Mouse (Mus musculus) hindbrain, embryonic 10.5 days (tissue): ENCODE measurements around the gene Ano3. TPM values are rescaled to one million over a fixed set of nuclear protein-coding genes. Genes with fewer than 3 reads are reported as not detected.

ENCODE experiments used
- DNase-seq: peaks from one replicate; pipeline ENCODE4 v3.0.0-alpha.2; 2017; ENCODE audit warnings: low spot score
- H3K27ac ChIP-seq: fragments of 300-500 bp; sonication (generic); 2 replicates; pipeline ENCODE4 v1.5.1; 2016; ENCODE audit warnings: mild to moderate bottlenecking, moderate library complexity
- H3K27me3 ChIP-seq: fragments of 300-500 bp; sonication (generic); 2 replicates; pipeline ENCODE4 v1.6.1; 2016; ENCODE audit warnings: mild to moderate bottlenecking; ENCODE audit not compliant: poor library complexity, insufficient read depth, severe bottlenecking
- H3K36me3 ChIP-seq: fragments of 300-500 bp; sonication (generic); 2 replicates; pipeline ENCODE4 v1.6.1; 2016; ENCODE audit warnings: mild to moderate bottlenecking, moderate library complexity
- H3K4me1 ChIP-seq: fragments of 300-500 bp; sonication (generic); replicated peaks from 2 replicates; pipeline ENCODE4 v1.6.1; 2016; ENCODE audit warnings: mild to moderate bottlenecking
- H3K4me3 ChIP-seq: fragments of 300-500 bp; sonication (generic); 2 replicates; pipeline ENCODE4 v1.5.1; 2016; ENCODE audit warnings: mild to moderate bottlenecking, moderate library complexity
- H3K9me3 ChIP-seq: fragments of 300-500 bp; sonication (generic); 2 replicates; pipeline ENCODE4 v1.6.1; 2016; ENCODE audit warnings: mild to moderate bottlenecking, moderate library complexity
- WGBS: fragments of 180-500 bp; shearing (Covaris S2); methylation state at CpG from one replicate; pipeline ENCODE4 v1.1.7; 2016; 5-methylcytosine and 5-hydroxymethylcytosine counted together
- polyA plus RNA-seq: library from polyadenylated mRNA; unstranded; fragments of >200 nt; fragmentation: Nextera tagmentation; extraction: Ambion mirVana; gene quantifications from 2 replicates; pipeline ENCODE4 v1.2.1, GENCODE M21; 2016

Ano3 gene
- polyA plus RNA-seq, 1 experiment from 2014 or later, result 1.3 TPM

DNA sequence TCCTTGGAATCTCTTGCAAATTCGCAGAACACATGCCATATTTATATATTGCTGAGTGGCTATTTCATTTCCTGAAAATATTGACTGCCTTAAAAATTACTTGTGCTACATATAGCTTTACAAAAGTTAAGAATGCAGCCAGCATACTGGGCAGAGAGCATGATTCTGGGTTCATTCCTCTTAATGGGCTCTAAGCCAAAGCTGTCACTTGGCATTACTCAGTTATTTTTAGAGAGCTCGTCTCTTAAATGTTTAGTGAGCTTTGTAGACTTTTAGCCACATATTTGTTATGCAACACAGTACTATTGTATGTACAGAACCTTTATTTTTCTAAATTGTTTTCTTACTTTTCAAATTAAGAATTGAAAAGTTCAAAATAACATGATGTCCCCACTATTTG, 41.2 kb downstream of the Ano3 start:
- Histone ChIP-seq H3K9me3 (no peaks in the 10 kb centered on the region), H3K4me3 (no peak overlapping the region), H3K36me3 (no peaks in the 10 kb centered on the region), H3K27ac (no peak overlapping the region), H3K4me1 (no peaks in the 10 kb centered on the region), H3K27me3 (no peaks in the 10 kb centered on the region)
- whole genome bisulfite sequencing, result 88% methylated on average over 2 of the region's 2 CpGs
- no peak for DNase-seq

DNA sequence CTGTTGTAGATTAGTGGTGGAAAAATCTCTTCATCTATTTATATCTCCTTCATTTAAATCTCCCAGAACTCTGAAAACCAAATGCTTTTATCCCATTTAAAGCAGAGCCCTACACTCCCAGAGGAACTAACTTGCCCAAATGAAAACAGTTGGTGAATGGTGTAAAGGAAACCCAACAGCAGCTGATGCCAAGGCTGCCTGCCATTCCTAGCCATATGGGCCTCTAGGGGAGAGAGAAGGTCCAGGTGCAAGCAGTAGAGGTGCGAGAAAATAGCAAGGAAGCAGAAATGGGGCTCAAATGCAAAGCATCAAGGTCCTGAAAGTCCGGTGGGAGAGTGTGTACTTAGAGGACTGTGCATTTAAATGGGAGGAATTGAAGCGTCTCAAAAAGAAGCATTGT, 44.2 kb downstream of the Ano3 start:
- no peaks in the 10 kb centered on the region for H3K27me3 ChIP-seq
- 62% methylated on average over 3 of the region's 3 CpGs for WGBS
- H3K27ac ChIP-seq, result no peak overlapping the region
- H3K4me3 ChIP-seq, result no peak overlapping the region
- H3K9me3 ChIP-seq, result no peaks in the 10 kb centered on the region
- no peak for DNase-seq
- no peaks in the 10 kb centered on the region for H3K4me1 ChIP-seq
- H3K36me3 ChIP-seq, result no peaks in the 10 kb centered on the region

DNA sequence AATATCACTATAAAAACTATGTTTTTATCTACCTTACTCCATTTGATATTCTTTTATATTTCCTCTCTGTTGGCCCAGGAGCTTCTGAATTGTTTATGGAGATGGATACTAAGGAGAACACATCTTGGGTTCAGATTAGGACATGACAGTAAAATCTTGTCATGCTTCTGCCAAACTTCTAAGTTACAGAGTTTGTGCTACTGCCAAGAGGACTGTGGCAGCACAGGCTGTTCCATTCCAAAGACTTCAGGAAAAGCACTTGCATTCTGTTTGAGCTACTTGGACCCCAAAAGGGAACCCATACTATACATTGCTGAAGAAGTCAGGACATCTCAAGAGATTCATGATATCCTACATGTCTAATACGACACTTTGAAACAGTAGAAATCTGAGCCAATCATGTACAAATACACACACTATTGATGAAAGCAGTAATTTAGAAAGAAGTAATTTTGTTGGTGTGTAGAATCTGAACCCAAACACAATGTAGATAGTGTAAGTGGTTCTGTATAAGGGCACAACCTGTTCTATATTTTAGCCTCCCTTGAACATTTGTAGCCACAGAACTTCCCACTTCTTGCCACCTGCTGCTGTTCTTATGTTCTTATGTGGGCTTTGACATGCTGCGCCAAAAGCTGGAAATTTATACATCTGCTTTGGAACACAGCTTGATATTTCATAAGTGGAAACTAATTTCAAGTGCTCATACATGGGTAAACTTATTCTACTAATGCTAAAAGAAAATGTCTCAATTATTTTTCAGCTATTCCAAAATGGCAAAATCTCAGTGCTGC, 54.0 kb downstream of the Ano3 start:
- Histone ChIP-seq H3K4me1 (no peaks in the 10 kb centered on the region), H3K9me3 (no peaks in the 10 kb centered on the region), H3K36me3 (no peaks in the 10 kb centered on the region), H3K27ac (no peak overlapping the region), H3K4me3 (no peak overlapping the region), H3K27me3 (no peaks in the 10 kb centered on the region)
- 94% methylated on average over 2 of the region's 2 CpGs for WGBS
- DNase-seq, result no peak

DNA sequence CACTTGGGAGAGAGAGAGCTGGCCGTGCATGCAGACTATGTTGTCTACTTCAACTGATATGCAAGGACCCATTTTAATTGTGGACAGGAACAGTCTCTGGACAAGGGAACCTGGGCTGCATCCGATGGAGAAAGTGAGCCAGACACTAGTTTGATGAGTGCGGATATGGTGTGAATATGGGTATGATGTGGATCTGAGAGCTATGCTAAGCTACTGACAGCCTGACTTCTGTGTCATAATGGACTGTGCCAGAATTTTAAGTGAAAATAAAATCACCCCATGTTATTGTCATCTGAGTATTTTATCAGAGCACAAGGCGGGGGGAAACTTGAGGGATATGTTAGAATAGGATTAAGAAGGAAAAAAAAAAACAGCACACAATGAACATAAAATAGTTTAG, 79.1 kb downstream of the Ano3 start:
- no peak overlapping the region for H3K4me3 ChIP-seq
- DNase-seq, result no peak
- no peaks in the 10 kb centered on the region for H3K36me3 ChIP-seq
- H3K4me1 ChIP-seq, result no peaks in the 10 kb centered on the region
- 89% methylated on average over 4 of the region's 4 CpGs for WGBS
- no peak overlapping the region for H3K27ac ChIP-seq
- no peaks in the 10 kb centered on the region for H3K27me3 ChIP-seq
- no peaks in the 10 kb centered on the region for H3K9me3 ChIP-seq

DNA sequence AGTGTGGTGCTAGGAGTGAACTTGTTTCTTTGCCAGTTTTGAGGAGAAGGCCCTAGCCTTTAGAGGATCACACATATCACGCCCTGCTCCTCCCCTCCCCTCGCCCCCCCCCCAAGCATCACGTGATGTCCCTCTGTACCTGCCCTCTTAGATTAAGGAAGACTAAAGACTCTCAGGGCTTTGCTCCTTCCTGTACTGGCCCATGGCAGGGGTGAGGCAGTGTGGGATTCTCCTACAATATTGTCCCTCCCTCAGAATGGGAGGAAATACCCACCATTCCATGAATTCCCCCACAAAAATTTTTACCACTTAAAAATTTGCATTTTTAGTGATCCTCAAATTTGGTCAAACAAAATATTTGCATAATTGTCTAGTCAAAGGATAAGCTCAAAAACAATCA, 85.1 kb downstream of the Ano3 start:
- no peaks in the 10 kb centered on the region for H3K4me1 ChIP-seq
- 62% methylated on average over 3 of the region's 3 CpGs for WGBS
- no peaks in the 10 kb centered on the region for H3K9me3 ChIP-seq
- H3K27me3 ChIP-seq, result no peaks in the 10 kb centered on the region
- H3K4me3 ChIP-seq, result no peak overlapping the region
- H3K27ac ChIP-seq, result no peak overlapping the region
- H3K36me3 ChIP-seq, result no peaks in the 10 kb centered on the region
- no peak for DNase-seq

DNA sequence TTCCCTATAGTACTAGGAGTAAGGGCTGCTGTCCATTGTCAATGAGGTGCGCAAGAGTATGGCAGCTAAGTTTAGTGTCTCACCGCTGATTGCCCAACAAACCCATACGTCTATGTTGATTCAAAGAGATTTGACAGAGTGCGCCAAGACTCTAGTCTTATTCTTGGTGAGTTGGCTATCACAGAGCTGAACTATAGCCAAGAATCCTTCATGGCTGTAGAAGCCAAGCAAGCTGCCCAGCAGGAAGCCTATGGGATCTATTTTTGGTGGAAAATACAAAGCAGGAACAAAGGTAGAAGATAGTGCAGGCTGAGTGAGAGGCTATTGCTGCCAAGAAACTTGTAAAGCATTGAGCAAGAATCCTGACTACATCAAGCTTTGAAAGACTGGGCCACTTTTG, 87.3 kb downstream of the Ano3 start:
- 92% methylated on average over 4 of the region's 4 CpGs for WGBS
- no peaks in the 10 kb centered on the region for H3K4me1 ChIP-seq
- H3K27me3 ChIP-seq, result no peaks in the 10 kb centered on the region
- H3K4me3 ChIP-seq, result no peak overlapping the region
- no peak for DNase-seq
- no peak overlapping the region for H3K27ac ChIP-seq
- no peaks in the 10 kb centered on the region for H3K36me3 ChIP-seq
- H3K9me3 ChIP-seq, result no peaks in the 10 kb centered on the region

DNA sequence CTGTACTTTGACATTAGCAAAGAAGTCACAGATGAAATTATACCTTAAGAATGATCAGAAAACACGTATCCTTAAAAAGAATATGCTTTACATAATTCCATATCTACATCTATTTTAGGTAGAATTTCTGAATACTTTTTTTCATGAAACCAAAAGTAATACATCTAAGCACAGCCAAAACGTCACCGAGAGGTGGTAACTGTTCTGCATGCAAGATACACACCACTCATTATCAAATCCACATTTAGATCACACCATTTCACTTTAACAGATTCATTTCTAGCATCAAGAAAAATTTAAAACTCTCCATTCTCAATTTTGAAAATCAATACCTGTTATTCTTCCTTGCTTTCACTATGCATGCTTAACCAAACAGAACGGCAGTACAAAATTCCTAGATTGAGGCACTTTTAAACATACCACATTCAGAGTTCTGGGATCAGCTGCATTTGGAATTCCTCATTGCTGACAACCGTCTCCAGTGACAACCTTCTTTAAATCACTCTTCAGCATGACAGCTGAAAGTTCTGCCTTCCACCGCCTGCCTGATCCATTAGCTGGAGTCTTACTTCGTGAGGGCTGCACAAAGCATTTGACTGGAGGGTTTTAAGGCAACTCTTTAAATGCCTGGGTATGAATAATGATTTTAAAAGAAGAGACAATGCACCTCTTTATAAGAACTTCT, 111.0 kb downstream of the Ano3 start:
- Histone ChIP-seq H3K4me1 (peaks cover 7% of the 10 kb centered on the region; the same call in 1 of the 2 replicates), H3K9me3 (no peaks in the 10 kb centered on the region), H3K27me3 (no peaks in the 10 kb centered on the region), H3K36me3 (no peaks in the 10 kb centered on the region), H3K27ac (no peak overlapping the region), H3K4me3 (no peak overlapping the region)
- 39% methylated on average over 7 of the region's 7 CpGs for WGBS
- DNase-seq, result peak; percentile 8

DNA sequence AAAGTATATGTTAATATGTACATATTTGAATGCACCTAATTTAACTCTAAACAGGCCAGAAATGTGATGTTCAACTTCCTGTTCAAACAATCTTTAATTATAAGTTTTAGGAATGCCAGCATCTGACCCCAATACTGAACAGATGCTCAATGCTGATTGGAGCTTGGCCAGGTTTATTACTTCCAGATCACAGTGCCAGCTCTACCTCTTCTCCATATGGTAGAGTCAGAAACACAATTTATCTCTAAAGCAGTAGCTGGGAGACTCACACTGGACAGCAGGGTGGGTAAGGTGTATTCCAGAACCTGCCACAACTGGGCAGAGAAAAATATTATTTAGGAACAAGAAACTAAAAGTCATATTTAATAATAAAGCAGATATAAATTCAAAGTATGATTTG, 134.5 kb downstream of the Ano3 start:
- no peaks in the 10 kb centered on the region for H3K4me1 ChIP-seq
- H3K4me3 ChIP-seq, result no peak overlapping the region
- no peak overlapping the region for H3K27ac ChIP-seq
- DNase-seq, result no peak
- H3K36me3 ChIP-seq, result no peaks in the 10 kb centered on the region
- no peaks in the 10 kb centered on the region for H3K9me3 ChIP-seq
- H3K27me3 ChIP-seq, result no peaks in the 10 kb centered on the region

DNA sequence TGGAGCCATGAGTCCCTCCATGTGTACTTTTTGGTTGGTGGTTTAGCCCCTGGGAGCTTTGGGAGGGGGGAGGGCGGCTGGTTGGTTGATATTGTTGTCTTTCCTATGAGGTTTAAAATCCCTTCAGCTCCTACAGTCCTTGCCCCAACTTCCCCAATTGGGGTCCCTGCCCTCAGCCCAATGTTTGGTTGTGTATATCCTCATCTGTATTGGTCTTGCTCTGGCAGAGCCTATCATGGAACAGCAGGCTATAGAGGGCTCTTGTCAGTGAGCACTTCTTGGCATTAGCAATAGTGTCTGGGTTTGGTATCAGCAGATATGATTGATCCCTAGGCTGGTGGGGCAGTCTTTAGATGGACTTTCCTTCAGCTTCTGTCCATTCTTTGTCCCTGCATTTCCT, 135.8 kb downstream of the Ano3 start:
- Histone ChIP-seq H3K27me3 (no peaks in the 10 kb centered on the region), H3K4me1 (no peaks in the 10 kb centered on the region), H3K36me3 (no peaks in the 10 kb centered on the region), H3K9me3 (no peaks in the 10 kb centered on the region), H3K4me3 (no peak overlapping the region), H3K27ac (no peak overlapping the region)
- no peak for DNase-seq
- WGBS, result 83% methylated on average over 1 of the region's 1 CpGs

DNA sequence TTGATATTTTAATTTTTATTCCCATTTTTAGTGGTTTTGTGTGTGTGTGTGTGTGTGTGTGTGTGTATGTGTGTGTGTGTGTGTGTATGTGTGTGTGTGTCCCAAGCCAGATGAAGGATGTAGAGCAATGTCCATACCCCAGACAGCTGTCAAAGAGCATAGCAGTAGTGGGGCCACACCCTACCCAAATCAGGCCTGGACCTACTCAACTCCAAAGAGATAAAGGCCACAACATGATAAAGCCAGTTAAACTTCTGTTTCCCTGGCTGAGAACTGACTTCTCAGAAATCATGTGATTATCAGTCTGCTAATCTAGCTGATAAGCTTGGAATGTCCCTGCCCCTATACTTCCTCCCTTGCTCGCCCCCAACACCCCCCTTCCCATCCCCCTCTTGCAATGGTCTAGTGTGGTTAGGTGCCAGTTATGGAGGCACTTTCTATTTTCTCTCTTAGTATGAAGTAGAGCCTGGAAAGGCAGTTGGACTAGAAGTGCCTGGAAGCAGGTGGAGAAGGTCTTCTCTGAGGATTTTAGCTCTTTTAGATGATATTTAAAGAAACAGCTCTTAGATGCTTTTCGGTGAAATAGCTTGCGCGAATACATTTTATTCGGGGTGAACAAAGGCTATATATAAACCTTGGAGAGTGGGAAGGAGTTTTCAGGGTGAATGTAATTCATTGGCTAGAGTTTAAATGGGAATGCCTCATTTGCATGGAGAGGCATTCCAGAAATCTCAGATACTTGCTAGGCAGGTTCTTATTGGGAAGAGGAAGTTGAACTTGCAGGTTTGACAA, 144.2 kb downstream of the Ano3 start:
- DNase-seq, result no peak
- Histone ChIP-seq H3K36me3 (no peaks in the 10 kb centered on the region), H3K27ac (no peak overlapping the region), H3K4me3 (no peak overlapping the region), H3K27me3 (no peaks in the 10 kb centered on the region), H3K4me1 (no peaks in the 10 kb centered on the region), H3K9me3 (no peaks in the 10 kb centered on the region)
- 91% methylated on average over 5 of the region's 5 CpGs for WGBS

DNA sequence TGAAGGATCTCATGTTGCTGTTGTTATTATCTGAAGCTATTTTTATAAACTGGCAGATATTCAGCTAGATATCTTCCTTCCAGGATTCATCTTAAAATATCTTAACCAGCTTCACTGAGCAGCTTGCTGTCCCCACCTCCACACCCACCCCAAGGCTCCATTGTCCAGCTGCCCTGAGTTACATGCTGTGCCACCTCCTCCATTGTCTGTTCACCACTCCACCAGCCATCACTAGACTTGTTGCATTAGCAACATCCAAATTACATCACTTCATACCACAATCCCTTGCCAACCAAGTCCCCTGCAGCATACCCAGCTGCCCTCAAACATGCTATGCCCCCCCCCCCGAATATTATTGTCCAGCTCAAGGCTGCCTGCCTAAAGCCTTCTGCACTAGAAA, 154.8 kb downstream of the Ano3 start:
- H3K4me3 ChIP-seq, result no peak overlapping the region
- DNase-seq, result no peak
- no peaks in the 10 kb centered on the region for H3K27me3 ChIP-seq
- H3K27ac ChIP-seq, result no peak overlapping the region
- H3K36me3 ChIP-seq, result no peaks in the 10 kb centered on the region
- H3K9me3 ChIP-seq, result no peaks in the 10 kb centered on the region
- no peaks in the 10 kb centered on the region for H3K4me1 ChIP-seq
- WGBS, result 72% methylated on average over 1 of the region's 1 CpGs

DNA sequence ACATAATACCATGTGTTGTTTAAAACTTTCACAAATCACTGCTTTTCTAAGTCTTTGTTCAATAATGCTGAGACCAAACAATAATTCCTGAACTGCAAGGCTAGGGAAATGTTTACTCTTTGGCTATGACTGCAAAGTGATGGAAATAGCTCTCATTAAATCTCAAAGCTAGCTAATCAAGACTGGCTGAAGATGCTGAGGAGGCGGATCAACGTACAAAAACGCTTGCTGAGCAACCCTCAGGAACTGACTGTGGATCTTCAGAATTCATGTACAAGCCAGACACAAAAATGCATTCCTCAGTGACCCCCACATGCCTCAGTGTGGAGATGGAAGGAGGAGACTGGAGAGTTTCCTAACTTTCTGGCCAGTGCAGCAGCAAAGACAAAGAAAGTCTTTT, 155.3 kb downstream of the Ano3 start:
- Histone ChIP-seq H3K27ac (no peak overlapping the region), H3K4me1 (no peaks in the 10 kb centered on the region), H3K27me3 (no peaks in the 10 kb centered on the region), H3K36me3 (no peaks in the 10 kb centered on the region), H3K9me3 (no peaks in the 10 kb centered on the region), H3K4me3 (no peak overlapping the region)
- no peak for DNase-seq
- WGBS, result 76% methylated on average over 3 of the region's 3 CpGs

DNA sequence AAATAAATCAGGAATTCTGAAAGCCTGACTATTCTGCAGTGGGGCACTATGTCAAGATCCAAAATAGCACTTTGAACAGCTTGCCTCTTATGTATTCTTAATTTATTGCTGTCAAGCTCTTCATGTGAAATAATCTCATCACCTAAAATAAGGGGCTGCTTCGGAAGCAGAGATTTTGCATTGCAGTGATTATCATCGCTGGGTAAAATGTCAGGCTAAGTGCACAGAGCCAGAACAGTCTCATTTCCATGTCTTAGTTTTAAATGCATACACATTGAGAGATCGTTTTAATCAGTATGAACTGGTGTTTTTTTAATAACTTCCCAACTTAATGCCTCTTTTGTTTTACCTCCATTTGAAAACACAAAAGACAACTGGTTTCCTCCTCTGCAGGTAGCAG, 163.3 kb downstream of the Ano3 start:
- H3K4me3 ChIP-seq, result no peak overlapping the region
- 90% methylated on average over 3 of the region's 3 CpGs for WGBS
- no peak for DNase-seq
- H3K36me3 ChIP-seq, result no peaks in the 10 kb centered on the region
- no peak overlapping the region for H3K27ac ChIP-seq
- no peaks in the 10 kb centered on the region for H3K9me3 ChIP-seq
- H3K4me1 ChIP-seq, result no peaks in the 10 kb centered on the region
- H3K27me3 ChIP-seq, result no peaks in the 10 kb centered on the region
